Mouse (Mus musculus) layer of hippocampus, adult 9-11 months (tissue): ENCODE results near the gene Elmod3.

ENCODE experiments used
- DNase-seq: peaks from one replicate; pipeline ENCODE4 v3.0.0; 2022

Elmod3 gene

DNA sequence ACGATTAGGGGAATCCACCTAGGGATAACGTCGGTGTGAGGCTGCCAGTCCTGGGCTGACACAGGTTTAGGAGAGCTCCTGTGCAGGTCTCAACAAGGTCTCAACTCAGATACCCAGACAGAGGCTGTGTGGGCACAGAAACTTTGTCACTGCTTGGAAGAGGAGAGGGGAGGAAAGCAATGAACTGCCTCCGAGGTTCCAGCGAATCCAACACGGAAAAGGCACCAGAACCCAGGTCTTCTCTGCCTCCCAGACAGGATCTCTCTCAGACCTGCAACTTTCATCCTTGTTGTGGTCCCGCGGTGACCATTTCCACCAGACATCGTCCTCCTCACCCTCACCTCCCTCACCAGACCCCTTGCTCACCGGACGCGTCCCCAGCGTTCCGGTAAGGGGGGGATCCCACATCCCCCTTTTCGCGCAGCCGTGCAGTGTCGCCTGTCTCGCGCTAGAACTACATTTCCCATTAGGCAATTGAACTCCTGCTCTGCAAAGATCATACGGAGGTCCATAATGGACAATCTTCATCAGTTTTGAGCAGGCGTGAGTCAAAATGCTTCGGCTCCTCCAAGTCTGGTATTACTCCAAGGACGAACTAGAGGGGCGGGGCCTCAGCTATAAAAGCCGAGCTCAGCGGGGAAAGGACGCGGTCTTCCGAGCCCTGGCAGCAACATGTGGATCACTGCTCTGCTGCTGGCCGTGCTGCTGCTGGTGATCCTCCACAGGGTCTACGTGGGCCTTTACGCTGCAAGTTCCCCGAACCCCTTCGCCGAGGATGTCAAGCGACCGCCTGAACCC, at the start of gene Elmod3, which contains the start of gene Retsat:
Elmod3 (minus strand) TSS at position 458 of the 798 bp plus-strand sequence.
Retsat (plus strand) TSS at position 520 of the 798 bp plus-strand sequence.
- peak; percentile 95 for DNase-seq

DNA sequence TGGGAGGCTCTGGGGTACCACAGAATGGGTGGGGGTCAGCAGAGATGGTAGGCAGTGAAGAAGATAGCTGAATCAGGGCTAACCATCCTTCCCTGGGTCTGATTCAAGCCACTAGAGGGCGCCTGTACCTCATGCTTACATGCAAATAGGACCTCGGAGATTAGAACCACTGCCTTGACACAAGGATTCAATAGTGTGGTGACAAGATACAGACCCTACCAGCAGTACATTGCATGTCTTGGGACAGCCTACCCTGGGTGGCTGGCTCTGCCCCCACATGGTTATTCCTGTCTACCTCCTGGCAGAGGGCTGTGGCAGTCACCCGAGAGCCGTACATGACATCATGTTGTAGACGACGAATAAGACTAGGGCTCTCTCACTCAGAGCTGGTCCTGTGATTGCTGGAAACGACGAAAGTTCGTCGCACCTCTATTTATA, 49.2 kb upstream of the Elmod3 start:
- peak; percentile 66 for DNase-seq

DNA sequence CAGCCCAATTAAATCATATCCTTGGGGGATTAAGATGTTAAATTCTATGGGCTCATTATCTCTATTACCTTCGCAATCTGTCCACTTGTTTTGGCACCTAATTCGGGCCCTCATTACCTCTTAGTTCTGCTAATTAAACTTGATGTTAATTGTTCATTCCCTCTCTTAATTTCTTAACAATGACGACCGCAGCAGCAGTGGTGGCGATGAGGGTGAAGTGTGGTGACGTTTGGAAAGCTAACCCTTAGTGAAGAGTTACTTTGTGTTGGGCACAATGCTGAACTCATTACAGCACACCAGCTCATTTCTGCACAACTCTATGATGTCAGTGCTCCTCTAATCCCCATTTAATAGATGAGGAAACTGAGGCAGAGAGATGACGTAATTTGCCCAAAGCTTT, 47.2 kb upstream of the Elmod3 start:
- DNase-seq = no peak

DNA sequence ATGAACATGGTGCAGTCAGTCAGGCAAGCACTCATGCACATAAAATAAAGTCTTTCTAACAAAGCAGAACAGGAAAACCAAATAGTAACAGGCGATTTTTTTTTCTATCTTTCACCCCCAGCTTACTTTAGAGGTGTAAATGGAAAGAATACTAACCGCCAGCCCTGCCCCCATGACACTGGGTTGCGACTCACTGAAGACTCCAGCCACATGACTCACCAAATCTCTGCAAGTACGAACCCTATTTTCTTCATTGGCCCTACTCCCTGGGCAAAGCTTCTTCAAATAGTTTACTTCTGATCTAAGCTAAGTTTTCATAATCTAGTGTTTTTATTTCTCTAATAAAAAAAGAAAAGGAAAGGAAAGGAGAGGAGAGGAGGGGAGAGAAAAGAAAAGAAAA, 46.4 kb upstream of the Elmod3 start:
- no peak for DNase-seq

DNA sequence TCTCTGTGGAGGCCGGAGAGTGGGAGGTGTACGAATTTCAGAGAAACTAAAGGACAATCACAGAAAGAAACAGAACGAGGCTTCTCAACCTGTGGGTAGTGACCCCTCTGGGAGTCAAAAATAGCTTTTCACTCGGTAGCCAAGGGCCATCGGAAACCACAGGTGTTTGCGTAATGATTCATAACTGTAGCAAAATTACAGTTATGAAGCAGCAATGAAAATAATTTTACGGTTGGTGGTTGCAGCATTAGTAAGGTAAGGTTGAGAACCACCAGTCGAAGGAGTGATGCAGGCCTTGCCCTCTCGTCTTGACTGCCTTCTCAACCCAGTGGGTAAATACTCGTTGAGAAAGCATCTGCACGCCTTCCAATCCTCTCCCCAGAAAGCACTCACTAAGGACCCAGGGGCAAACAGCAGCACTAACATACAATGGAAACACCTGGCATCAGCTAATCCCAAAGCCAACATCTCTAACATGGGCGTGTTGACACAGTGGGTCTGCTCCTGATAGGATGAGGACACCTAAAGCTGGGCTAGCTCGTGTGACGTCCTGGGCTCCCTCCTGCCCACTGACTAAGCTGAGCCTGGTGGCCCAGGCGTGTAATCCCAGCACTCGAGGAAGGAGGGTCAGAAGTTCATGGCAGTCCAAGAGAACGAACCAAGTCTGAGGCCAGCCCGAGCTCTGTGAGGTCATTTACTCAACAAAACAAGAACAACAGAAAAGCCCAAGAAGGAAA, 43.2 kb upstream of the Elmod3 start:
- DNase-seq = no peak

DNA sequence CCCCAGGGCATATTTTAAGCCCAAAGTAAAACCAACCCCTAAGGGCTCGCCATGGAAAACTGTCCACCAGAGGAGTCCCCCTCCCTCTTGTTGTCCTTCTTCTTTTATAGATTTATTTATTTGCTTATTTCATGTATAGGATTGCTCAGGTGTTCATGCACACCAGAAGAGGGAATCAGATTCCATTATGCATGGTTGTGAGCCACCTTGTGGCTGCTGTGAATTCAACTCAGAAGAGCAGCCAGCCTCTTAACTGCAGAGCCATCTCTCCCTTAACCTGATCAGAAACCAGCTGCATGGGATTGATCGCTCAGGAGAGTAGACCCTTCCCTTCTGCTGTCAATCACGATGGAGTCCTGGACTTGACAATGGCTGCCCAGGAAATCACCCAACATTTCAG, 38.7 kb upstream of the Elmod3 start:
- no peak for DNase-seq

DNA sequence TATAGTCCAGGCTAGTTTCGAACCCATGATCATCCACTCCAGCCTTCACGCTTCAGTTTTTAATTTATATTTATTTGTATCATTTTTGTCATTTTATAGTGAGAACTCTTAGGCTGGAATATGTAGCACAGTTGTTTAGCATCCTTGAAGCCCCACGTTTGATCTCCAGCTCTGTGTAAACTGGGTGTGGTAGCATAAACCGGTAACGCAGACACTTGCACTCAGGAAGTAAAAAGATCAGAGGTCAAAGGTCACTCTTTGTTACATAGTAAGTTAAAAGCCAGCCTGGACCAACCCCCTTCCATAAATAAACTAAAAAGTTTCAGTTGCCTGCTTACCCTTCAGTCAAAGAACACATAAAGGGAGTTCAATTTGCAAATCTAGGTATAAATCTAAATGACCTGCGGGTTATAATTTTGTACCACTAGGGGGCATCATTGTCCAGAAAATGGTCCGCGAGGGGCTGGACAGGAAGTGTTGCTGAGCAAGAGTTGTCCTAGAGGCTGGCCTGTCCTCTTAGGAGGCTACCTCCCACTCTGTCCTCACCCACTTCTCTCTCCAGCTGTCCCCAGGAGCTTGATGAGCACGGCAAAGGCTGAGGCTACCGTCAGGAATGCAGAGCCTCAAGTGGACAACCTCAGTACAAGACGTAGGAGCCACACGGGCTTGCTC, 37.7 kb upstream of the Elmod3 start:
- peak; percentile 41 for DNase-seq

DNA sequence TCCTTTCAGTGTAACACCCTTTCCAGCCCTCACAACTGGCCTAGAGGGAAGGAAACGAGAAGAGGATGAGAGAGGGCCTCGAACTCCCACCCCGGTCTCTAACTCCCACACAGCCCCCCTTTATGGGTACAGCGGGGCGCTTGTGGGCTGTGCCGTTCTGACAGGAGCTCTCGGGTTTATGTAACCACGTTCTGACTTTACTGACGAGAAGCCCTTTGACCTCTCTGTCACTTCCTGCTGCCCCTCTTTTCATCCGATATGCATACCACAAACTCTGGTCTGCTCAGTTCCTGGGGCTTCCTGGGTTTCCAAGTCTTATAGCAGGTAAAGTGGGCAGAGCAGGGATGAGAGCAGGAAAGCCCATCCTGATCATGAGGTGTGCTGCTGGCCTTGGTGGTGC, 36.1 kb upstream of the Elmod3 start:
- no peak for DNase-seq

DNA sequence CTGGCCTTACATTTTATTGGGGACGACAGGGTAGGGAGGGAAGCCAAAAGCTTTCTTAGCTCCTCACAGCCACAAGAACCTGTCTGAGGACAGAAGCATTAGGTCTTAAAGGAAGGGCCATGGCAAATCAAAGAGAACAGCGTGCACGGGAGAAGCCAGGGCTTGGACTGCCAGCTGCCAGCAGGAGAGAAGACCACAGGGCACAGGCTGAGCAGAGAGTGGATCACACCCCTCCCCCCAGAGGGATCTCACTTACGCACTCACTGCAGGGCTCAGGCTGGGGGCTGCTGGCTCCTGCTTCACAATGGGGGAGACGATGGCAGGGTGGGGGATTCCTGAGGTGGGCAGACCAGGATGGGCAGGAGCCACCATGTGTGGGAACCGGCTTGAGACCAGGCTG, 33.5 kb upstream of the Elmod3 start:
- DNase-seq = no peak

DNA sequence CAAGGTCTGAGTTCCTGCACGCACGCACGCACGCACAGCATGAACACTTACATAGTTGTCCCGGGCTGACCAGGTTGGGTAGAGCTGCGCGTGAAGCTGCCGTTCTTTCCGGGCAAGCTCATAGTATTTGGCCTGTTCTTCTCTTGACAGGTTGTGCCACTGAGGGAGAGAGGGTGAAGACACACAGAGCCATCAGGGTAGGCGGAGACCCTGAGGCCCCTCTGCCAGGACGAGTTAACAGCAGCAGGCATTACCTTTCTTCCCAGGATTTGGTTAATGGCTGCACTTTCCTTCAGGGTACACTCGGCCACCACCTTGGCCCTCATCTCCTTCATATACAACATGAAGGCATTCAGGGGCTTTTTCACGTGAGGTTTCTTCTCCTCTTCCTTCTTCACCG, 32.7 kb upstream of the Elmod3 start:
- no peak for DNase-seq

DNA sequence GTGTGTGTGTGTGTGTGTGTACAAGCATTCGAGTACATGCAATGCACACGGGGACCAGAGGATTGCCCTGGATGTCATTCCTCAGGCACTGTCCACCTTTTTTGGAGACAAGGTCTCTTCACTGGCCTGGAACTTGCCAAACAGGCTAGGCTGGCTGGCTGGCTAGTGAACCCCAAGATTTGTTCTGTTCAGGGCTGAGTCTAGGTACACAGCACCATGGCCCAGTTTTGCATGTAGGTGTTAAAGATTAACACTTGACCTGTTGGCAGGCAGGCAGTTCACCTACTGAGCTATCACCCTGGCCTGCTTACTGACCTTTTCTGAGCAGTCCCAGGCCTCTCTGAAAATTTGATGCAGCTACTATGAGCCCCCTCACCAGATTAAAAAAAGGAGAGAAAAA, 32.2 kb upstream of the Elmod3 start:
- DNase-seq = no peak

DNA sequence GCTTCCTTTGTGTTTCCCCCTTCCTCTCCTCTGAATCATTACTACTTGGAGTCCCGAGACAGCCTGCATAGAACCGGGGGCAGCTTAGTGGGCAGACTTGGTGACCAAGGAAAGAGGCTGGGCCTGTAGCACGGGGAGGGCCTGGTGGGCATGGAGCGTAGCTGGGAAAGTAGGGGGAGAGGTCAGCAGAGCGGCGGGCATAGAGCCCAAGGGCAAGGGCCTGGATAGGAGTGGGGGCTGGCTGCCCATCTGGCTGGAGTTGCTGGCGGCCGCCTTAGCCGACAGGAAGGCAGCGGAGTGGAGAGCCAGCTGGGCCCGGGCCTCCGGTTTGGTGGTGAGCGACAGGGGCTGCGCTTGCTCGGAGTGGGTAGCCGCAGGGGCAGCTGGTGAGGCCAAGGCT, 29.1 kb upstream of the Elmod3 start:
- peak; percentile 14 for DNase-seq

DNA sequence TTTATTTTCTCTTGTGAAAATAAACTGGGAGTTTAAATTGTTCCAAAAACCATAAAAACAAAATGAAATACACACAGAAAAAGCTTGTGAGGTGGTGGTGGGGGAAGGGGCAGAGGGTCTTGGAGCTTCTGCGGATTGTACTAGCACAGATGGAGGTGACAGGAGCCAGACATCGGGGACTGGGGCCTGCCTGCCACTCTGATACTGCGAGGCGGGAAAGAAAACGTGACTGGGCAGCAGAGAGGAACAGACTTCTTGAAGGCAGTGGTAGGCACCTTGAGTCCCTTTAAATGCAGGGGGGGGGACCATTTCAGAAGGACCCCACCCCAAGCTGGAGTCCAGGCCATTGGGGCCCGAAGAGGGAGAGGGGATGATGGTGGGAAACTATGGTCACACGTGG, 28.2 kb upstream of the Elmod3 start:
- no peak for DNase-seq

DNA sequence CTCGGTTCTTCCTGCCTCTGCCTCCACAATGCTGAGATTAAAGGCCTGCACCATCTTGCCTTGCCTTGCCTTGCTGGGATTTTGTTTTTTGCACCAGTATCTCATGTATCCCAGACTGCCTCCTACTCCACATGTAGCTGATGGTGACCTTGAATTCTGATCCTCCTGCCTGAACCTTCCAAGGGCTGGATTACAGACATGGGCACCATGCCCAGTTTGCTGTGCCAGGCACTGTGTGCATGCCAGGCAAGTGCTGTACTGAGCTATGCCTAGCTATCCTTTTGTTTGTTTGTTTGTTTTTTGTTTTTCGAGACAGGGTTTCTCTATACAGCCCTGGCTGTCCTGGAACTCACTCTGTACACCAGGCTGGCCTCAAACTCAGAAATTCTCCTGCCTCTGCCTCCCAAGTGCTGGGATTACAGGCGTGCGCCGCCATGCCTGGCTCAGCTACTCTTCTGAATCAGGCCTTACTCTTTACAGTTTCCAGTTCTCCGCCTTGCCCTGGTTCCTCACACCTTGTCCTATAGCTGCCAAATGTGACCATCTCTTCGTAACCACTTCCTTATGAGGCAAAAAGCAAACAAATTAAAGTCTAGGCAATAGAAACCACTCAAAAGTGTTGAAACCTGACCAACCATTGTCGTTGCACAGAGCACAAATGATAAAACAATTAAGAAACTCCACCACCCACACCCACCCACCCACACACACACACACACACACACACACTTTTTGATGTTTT, 25.6 kb upstream of the Elmod3 start:
- DNase-seq = no peak

DNA sequence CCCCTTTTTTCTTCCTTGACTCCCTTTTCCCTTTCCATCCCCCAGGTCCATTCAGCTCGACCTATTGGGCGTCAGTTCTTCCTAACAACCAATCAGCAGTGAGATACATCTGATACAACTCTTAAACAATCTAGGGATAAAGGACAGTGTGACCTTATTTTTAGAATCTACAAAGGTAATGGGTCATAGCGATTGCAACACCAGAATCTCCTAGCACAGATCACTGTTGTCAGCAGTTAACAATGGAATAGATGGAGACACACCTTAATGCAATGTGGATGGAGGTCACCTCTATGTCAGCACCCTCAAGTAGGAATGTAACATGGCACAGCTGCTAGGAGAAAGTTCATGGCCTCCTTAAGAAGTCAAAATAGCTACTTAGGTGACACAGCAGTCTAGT, 24.7 kb upstream of the Elmod3 start:
- DNase-seq = no peak

DNA sequence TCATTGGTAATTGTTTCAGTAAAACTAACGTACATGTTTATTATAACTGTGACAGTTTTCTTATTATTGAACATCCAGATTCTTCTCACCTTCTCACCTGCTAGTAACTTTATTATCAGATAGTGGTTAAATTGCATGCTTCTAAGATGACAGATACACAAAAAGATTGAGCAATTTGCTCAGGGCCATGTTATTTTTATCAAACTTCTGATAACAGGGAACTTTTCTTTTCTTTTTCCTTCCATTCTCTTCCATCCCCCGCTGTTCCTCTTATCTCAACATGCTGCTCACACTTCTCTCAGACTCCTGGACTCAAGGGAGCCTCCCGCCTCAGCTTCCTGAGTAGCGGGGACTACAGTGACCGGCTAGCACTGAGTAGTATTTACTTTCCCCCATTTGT, 22.7 kb upstream of the Elmod3 start:
- no peak for DNase-seq

DNA sequence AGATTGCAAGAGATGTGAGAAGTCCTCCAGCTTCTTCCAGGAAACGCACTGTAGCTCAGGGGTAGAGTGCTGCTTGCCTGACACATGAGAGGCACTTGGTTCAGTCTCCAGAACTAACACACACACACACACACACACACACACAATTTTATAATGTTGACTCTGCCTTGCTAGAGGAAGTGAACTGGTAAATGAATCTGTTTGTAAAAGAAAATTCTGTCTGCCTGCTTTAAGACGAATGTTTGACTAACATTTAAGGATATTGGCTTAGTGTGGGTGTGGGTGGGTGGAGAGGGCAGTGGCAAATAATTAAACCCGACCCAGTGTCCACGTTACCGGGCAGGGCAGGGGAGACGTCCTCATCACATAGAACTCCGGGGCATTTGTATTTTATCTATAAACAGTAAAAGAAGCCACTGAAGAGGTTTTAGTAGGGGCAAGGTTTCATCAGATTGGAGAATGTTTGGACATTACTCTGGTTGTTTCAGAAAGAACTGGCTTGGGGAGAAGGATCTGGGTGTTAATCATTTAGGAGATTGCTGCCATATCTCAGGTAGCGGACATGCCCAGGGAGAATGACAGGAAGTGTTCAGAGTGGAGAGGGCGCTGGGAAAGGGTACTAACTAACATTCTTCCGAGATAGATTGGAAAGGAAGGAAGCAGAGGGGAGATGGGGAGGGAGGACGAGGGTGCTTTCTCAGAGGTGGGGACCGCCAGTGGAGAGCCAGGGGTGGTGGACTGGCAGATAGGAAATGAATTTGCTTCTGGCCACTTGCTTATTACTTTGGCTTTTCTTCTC, 21.7 kb upstream of the Elmod3 start:
- DNase-seq = no peak

DNA sequence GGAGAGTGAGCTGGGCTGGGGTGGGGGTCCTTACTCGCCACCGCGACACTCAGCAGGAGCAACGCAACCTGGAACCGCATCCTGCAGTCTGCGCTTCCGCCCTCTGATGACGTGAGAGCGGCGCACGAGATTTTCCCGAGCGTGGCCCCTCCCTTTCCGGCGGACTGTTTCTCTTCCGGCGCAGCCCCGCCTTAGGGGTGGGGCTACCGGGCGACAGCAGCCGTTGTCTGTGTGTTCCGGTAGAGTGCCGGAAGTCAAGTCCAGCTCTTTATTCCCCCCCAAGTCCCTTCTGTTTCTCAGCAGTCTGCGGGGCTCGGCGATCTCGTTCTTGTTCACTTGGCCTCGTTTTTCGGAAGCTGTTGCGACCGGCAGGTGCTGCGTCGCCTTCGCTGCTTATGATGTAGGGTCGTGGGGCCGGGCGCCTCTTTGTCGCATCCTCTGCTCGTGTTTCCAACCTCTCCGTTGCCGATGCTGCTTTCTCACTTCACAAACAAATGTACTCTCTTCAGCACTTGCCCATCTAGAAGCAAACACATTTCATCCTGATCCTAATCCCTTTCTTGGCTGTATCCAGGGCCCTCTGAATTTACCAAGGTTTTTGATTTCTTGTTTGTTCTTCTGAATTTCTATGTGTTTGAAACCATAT, 18.6 kb upstream of the Elmod3 start, which contains the start of gene Tgoln1:
Tgoln1 (minus strand) TSS at position 358 of the 646 bp plus-strand sequence.
- DNase-seq = peak; percentile 94

DNA sequence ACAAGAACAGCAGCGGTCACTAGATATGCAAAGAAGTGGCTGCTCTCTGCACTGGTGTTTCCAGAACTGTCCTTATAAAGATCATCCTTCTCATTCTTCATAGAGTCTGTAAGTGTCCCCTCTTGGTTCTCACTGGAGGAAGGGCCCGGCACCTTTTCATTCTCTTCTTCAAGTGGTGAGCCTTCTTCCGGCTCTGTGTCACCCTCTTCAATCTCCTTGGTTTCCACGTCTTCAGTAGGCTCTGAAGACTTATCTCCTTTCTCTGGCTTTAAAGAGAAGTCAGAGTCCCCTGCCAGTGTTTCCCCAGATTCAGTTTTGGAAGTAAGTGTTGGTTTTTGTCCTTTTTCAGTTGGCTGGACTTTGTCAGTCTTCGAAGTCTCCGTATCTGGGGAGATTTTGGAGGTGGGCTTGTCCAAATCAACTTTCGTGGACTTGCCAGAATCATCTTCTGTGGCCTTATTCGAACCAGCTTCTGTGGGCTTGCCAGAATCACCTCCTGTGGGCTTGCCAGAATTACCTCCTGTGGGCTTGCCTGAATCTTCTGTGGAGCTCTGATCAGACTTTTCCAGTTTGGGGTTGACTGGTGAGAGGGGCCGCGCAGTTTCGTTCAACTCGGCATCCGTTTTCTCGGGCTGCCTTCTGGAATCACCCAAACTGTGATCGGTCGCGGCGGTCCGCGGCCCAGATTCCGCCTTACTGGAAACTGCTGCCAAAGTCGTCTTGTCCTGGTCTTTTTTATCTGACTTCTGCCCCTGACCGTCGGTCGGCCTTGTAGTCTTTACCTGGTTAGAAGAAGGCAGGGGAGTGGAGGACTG, 17.6 kb upstream of the Elmod3 start:
- DNase-seq = no peak

DNA sequence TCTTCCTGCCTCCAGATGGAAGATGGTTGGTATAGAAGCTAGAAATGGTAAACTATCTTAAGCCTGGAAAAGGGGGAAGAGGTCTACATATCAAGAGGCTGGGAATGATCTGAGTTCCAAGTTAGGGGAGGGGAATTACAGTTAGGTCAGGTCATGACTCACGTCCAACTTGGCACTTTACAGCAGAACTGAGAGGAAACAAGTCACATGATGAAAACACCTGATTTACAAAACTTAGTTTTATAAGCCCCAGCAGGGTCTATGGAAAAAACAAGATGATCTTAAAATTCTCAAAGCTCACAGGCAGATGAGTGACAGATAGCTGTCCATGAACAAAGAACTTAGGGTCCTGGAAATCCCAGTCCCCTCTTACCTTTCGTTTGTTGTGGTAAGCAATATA, 16.9 kb upstream of the Elmod3 start:
- DNase-seq = no peak

DNA sequence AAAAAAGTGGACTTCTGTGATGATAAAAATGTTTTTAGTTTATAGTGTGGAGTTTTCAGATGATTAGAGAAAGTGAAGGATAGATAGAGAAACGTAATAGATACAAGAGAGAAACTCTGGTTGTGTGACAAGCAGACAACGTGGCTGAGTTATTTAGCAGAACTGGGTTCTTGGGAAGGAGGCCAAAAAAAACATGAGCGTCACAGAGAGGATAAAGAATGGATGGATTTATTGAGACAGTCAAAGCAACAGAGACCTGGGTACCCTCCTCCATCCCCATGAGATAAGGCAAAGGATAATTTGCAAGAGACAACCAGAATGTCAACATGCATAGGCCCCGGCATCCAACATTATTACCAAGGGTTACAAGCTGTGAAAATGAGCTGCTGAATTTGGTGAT, 12.0 kb upstream of the Elmod3 start:
- DNase-seq = no peak
